Mouse (Mus musculus) intestine, embryonic 16.5 days (tissue): ENCODE results near the gene Pitpnm2. TPM values are rescaled to one million over a fixed set of nuclear protein-coding genes. Genes with fewer than 3 reads are reported as not detected.

Source experiments
- ATAC-seq: fragments of 200-750 bp; cut with Nextera tagmentation; 2 replicates; pipeline ENCODE4 v1.8.0; 2017; ENCODE audit warnings: moderate TSS enrichment, moderate library complexity
- H3K27ac ChIP-seq: fragments of 300-500 bp; sonication (generic); 2 replicates; pipeline ENCODE4 v1.5.1; 2014; ENCODE audit warnings: mild to moderate bottlenecking, low read length
- H3K27me3 ChIP-seq: fragments of 300-500 bp; sonication (generic); replicated peaks from 2 replicates; pipeline ENCODE4 v1.6.1; 2014; ENCODE audit warnings: low read length, control low read depth, mixed read lengths; ENCODE audit not compliant: control insufficient read depth, insufficient read depth
- H3K36me3 ChIP-seq: fragments of 300-500 bp; sonication (generic); 2 replicates; pipeline ENCODE4 v1.6.1; 2014; ENCODE audit warnings: low read length, control low read depth; ENCODE audit not compliant: control insufficient read depth, insufficient read depth
- H3K4me1 ChIP-seq: fragments of 300-500 bp; sonication (generic); 2 replicates; pipeline ENCODE4 v1.6.1; 2014; ENCODE audit warnings: low read length, control low read depth, mixed read lengths; ENCODE audit not compliant: control insufficient read depth, insufficient read depth
- H3K4me2 ChIP-seq: fragments of 300-500 bp; sonication (generic); 2 replicates; pipeline ENCODE4 v1.6.1; 2014; ENCODE audit warnings: low read depth, low read length, control low read depth
- H3K4me3 ChIP-seq: fragments of 300-500 bp; sonication (generic); 2 replicates; pipeline ENCODE4 v1.5.1; 2014; ENCODE audit warnings: mild to moderate bottlenecking, low read length
- H3K9ac ChIP-seq: fragments of 300-500 bp; sonication (generic); 2 replicates; pipeline ENCODE4 v1.6.1; 2014; ENCODE audit warnings: low read depth, low read length
- H3K9me3 ChIP-seq: fragments of 300-500 bp; sonication (generic); 2 replicates; pipeline ENCODE4 v1.6.1; 2016; ENCODE audit warnings: low read length, control low read depth; ENCODE audit not compliant: control insufficient read depth
- WGBS: fragments of 180-500 bp; shearing (Covaris S2); extraction: QIAGEN DNeasy Blood & Tissue Kit; methylation state at CpG from one replicate; pipeline ENCODE4 v1.1.7; 2014; 5-methylcytosine and 5-hydroxymethylcytosine counted together
- polyA plus RNA-seq: library from polyadenylated mRNA; unstranded; fragments of >200 nt; fragmentation: Nextera tagmentation; extraction: Ambion mirVana; gene quantifications from 2 replicates; pipeline ENCODE4 v1.2.1, GENCODE M21; 2015

The Pitpnm2 gene
- polyA plus RNA-seq, 1 experiment from 2014 or later = 1.8 TPM

GRCm38 (mm10) chr5:124241686-124242444 is 7.7 kb downstream of the Pitpnm2 start:
- Histone ChIP-seq H3K9ac (no peak overlapping the region), H3K4me2 (no peak overlapping the region), H3K27ac (0 out of 2 replicates have a peak overlapping the region, but pooled peaks have one; percentile 33), H3K4me1 (peaks cover 11% of the 10 kb centered on the region), H3K36me3 (no peaks in the 10 kb centered on the region), H3K4me3 (no peak overlapping the region), H3K27me3 (no peaks in the 10 kb centered on the region), H3K9me3 (no peaks in the 10 kb centered on the region)
- no peak; the same call in 1 of the 2 replicates for ATAC-seq
- WGBS = 48% methylated on average over 10 of the region's 10 CpGs

GRCm38 (mm10) chr5:124240841-124241685 is 8.5 kb downstream of the Pitpnm2 start:
- H3K4me1 ChIP-seq = peaks cover 11% of the 10 kb centered on the region
- H3K4me2 ChIP-seq = no peak overlapping the region
- 0 out of 2 replicates have a peak, but pooled peaks have one; percentile 28 for ATAC-seq
- 0 out of 2 replicates have a peak overlapping the region, but pooled peaks have one; percentile 7 for H3K27ac ChIP-seq
- 37% methylated on average over 22 of the region's 22 CpGs for WGBS
- H3K9me3 ChIP-seq = no peaks in the 10 kb centered on the region
- no peaks in the 10 kb centered on the region for H3K36me3 ChIP-seq
- H3K4me3 ChIP-seq = no peak overlapping the region
- 0 out of 2 replicates have a peak overlapping the region, but pooled peaks have one; percentile 1 for H3K9ac ChIP-seq
- H3K27me3 ChIP-seq = no peaks in the 10 kb centered on the region

- Histone ChIP-seq H3K4me3 (no peak overlapping the region), H3K4me1 (peaks cover 31% of the 10 kb centered on the region), H3K9ac (no peak overlapping the region), H3K36me3 (no peaks in the 10 kb centered on the region), H3K9me3 (no peaks in the 10 kb centered on the region), H3K27me3 (no peaks in the 10 kb centered on the region), H3K4me2 (no peak overlapping the region), H3K27ac (no peak overlapping the region)
- WGBS = 62% methylated on average over 4 of the region's 4 CpGs
- no peak for ATAC-seq
Observed at GRCm38 (mm10) chr5:124236180-124236579, 13.4 kb downstream of the Pitpnm2 start.

- Histone ChIP-seq H3K27me3 (no peaks in the 10 kb centered on the region), H3K36me3 (no peaks in the 10 kb centered on the region), H3K4me1 (peaks cover 26% of the 10 kb centered on the region), H3K27ac (peak overlapping the region; percentile 35; the same call in 1 of the 2 replicates), H3K4me2 (no peak overlapping the region), H3K9me3 (no peaks in the 10 kb centered on the region), H3K9ac (no peak overlapping the region), H3K4me3 (no peak overlapping the region)
- no peak for ATAC-seq
- WGBS = 94% methylated on average over 6 of the region's 6 CpGs
Observed at GRCm38 (mm10) chr5:124234778-124235177, 14.8 kb downstream of the Pitpnm2 start.

GRCm38 (mm10) chr5:124233874-124234661 is 15.5 kb downstream of the Pitpnm2 start:
- WGBS = 56% methylated on average over 12 of the region's 12 CpGs
- Histone ChIP-seq H3K9me3 (no peaks in the 10 kb centered on the region), H3K27me3 (no peaks in the 10 kb centered on the region), H3K4me3 (no peak overlapping the region), H3K4me1 (peaks cover 26% of the 10 kb centered on the region), H3K4me2 (no peak overlapping the region), H3K36me3 (no peaks in the 10 kb centered on the region), H3K9ac (peak overlapping the region; percentile 32; the same call in 1 of the 2 replicates), H3K27ac (peak overlapping the region; percentile 35; the same call in 1 of the 2 replicates)
- peak; percentile 62 for ATAC-seq

- Histone ChIP-seq H3K27ac (peak overlapping the region; percentile 46), H3K4me1 (peaks cover 26% of the 10 kb centered on the region), H3K27me3 (no peaks in the 10 kb centered on the region), H3K4me3 (no peak overlapping the region), H3K36me3 (no peaks in the 10 kb centered on the region), H3K9ac (no peak overlapping the region), H3K9me3 (no peaks in the 10 kb centered on the region), H3K4me2 (no peak overlapping the region)
- no peak for ATAC-seq
- WGBS = 72% methylated on average over 8 of the region's 8 CpGs
Observed at GRCm38 (mm10) chr5:124233144-124233465, 16.5 kb downstream of the Pitpnm2 start.

DNA sequence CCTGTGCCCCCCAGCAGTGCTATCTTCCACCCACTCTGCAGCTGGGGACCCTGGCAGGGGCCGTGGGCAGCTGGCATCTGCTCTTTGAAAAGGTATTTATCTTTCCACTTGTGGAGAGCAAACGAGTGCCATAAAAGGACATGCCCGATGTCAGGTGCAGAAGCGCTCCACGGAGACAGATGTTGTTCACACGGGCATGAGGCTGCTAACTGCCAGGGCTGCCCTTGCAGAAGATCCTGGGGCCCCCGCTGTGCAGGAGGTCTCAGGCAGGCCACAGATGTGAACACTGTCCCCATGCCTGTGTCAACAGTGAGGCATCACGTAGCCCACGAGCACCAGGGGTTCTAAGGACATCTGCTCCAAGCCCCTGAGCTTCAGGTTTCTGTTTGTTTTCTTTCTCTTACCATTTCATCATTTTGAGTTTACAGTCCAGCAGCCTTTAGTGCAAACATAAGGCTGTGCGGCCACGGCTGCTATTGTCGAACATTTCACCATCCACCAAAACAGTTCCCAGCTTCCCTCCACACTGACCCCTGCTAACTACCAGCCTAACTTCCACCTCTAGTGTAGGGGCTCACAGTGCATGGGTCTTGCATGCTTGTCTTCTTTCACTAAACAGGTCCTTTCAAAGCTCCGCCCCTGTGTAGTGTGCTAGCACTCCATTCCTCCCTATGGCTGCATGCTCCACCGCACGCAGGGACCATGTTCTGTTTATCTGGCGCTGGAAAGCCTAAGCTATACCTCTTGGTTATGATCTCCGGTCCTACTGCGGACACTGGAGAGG is 17.0 kb downstream of the Pitpnm2 start:
- WGBS = 43% methylated on average over 18 of the region's 18 CpGs
- ATAC-seq = peak; percentile 72
- H3K27me3 ChIP-seq = no peaks in the 10 kb centered on the region
- H3K9ac ChIP-seq = no peak overlapping the region
- H3K4me1 ChIP-seq = peaks cover 26% of the 10 kb centered on the region
- no peaks in the 10 kb centered on the region for H3K36me3 ChIP-seq
- no peaks in the 10 kb centered on the region for H3K9me3 ChIP-seq
- H3K4me3 ChIP-seq = no peak overlapping the region
- peak overlapping the region; percentile 69 for H3K27ac ChIP-seq
- no peak overlapping the region for H3K4me2 ChIP-seq

- Histone ChIP-seq H3K27ac (no peak overlapping the region), H3K4me2 (no peak overlapping the region), H3K36me3 (no peaks in the 10 kb centered on the region), H3K4me1 (peaks cover 31% of the 10 kb centered on the region), H3K9ac (no peak overlapping the region), H3K4me3 (no peak overlapping the region), H3K27me3 (no peaks in the 10 kb centered on the region), H3K9me3 (no peaks in the 10 kb centered on the region)
- 71% methylated on average over 9 of the region's 9 CpGs for WGBS
- no peak for ATAC-seq
Observed at GRCm38 (mm10) chr5:124230461-124230860, 19.1 kb downstream of the Pitpnm2 start.
